Mouse (Mus musculus) liver, embryonic 16.5 days (tissue): ENCODE data around the gene Tax1bp3. TPM values are rescaled to one million over a fixed set of nuclear protein-coding genes. Genes with fewer than 3 reads are reported as not detected.

Source experiments
- ATAC-seq: fragments of 200-750 bp; cut with Nextera tagmentation; 2 replicates; pipeline ENCODE4 v1.8.0; 2017; ENCODE audit warnings: low read depth, mild to moderate bottlenecking, moderate number of reproducible peaks, moderate library complexity
- H3K27ac ChIP-seq: fragments of 300-500 bp; sonication (generic); 2 replicates; pipeline ENCODE4 v1.5.1; 2014; ENCODE audit warnings: mild to moderate bottlenecking, low read length
- H3K27me3 ChIP-seq: fragments of 300-500 bp; sonication (generic); 2 replicates; pipeline ENCODE4 v1.6.1; 2014; ENCODE audit warnings: low read depth, low read length, mixed read lengths; ENCODE audit not compliant: control insufficient read depth, insufficient read depth
- H3K36me3 ChIP-seq: fragments of 300-500 bp; sonication (generic); 2 replicates; pipeline ENCODE4 v1.6.1; 2014; ENCODE audit warnings: mild to moderate bottlenecking; ENCODE audit not compliant: control insufficient read depth, insufficient read depth
- H3K4me1 ChIP-seq: fragments of 300-500 bp; sonication (generic); 2 replicates; pipeline ENCODE4 v1.6.1; 2014; ENCODE audit warnings: low read depth, low read length, mixed read lengths; ENCODE audit not compliant: control insufficient read depth
- H3K4me2 ChIP-seq: fragments of 300-500 bp; sonication (generic); 2 replicates; pipeline ENCODE4 v1.6.1; 2014; ENCODE audit warnings: low read depth, low read length, mixed read lengths
- H3K4me3 ChIP-seq: fragments of 300-500 bp; sonication (generic); 2 replicates; pipeline ENCODE4 v1.5.1; 2014; ENCODE audit warnings: low read depth, mild to moderate bottlenecking, low read length
- H3K9ac ChIP-seq: fragments of 300-500 bp; sonication (generic); 2 replicates; pipeline ENCODE4 v1.6.1; 2014; ENCODE audit warnings: low read depth, low read length
- H3K9me3 ChIP-seq: fragments of 300-500 bp; sonication (generic); replicated peaks from 2 replicates; pipeline ENCODE4 v1.6.1; 2016; ENCODE audit warnings: low read length; ENCODE audit not compliant: control insufficient read depth
- WGBS: fragments of 180-500 bp; shearing (Covaris S2); extraction: QIAGEN DNeasy Blood & Tissue Kit; methylation state at CpG from one replicate; pipeline ENCODE4 v1.1.7; 2014; ENCODE audit not compliant: insufficient replicate concordance; 5-methylcytosine and 5-hydroxymethylcytosine counted together
- polyA plus RNA-seq: library from polyadenylated mRNA; unstranded; fragments of >200 nt; fragmentation: Nextera tagmentation; extraction: Ambion mirVana; gene quantifications from 2 replicates; pipeline ENCODE4 v1.2.1, GENCODE M21; 2015

Tax1bp3 gene
- polyA plus RNA-seq, 1 experiment from 2014 or later: 33.6 TPM

DNA sequence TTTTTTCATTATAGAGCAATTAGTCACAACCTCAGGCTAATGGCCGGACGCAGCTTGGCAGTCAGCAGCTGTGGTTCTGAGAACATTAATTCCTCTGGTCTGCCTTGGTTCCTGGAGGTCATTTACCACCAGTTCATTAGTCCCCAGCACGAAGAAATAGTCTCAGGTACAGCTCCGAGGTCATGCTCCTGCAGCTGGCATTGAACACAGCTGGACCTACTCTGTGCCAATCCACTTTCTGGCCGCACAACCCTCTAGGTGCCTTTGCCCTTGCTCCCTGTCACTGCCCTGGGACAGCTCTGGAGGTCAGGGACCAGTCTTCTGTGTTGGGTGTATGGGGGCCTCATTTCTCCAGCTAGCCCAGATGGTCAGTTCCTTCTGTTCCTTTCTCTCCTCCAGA lies 52.0 kb downstream of the Tax1bp3 start:
- no peaks in the 10 kb centered on the region for H3K36me3 ChIP-seq
- H3K4me1 ChIP-seq: no peaks in the 10 kb centered on the region
- WGBS: 54% methylated on average over 5 of the region's 5 CpGs
- no peak overlapping the region for H3K9ac ChIP-seq
- ATAC-seq: no peak
- H3K27me3 ChIP-seq: no peaks in the 10 kb centered on the region
- no peak overlapping the region for H3K4me2 ChIP-seq
- no peak overlapping the region for H3K27ac ChIP-seq
- no peaks in the 10 kb centered on the region for H3K9me3 ChIP-seq
- H3K4me3 ChIP-seq: no peak overlapping the region

- Histone ChIP-seq H3K36me3 (no peaks in the 10 kb centered on the region), H3K27me3 (no peaks in the 10 kb centered on the region), H3K27ac (no peak overlapping the region), H3K4me2 (no peak overlapping the region), H3K4me3 (no peak overlapping the region), H3K9me3 (no peaks in the 10 kb centered on the region), H3K9ac (no peak overlapping the region), H3K4me1 (no peaks in the 10 kb centered on the region)
- no peak for ATAC-seq
- 61% methylated on average over 5 of the region's 5 CpGs for WGBS
Observed at GRCm38 (mm10) chr11:73230081-73230480, 53.2 kb downstream of the Tax1bp3 start.

DNA sequence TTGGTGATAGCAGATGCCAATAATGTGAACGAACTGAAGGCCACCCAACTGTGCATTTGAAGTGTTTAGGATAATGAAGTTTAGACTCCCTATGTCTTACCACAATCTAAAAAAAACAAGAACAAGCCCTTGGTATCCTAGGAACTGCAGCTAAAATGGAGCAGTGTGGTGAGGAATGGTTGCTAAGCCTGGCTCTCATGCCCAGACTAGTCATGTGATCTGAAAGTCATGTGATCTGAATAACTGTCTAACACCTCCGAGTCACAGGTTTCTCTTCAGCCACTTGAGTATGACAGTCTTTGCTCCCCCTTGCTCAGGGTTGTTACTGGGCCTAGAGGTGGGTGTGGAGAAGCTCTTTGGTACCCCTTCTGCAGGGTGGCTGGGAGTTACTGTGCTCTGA lies 55.6 kb downstream of the Tax1bp3 start:
- H3K4me1 ChIP-seq: no peaks in the 10 kb centered on the region
- WGBS: 36% methylated on average over 2 of the region's 2 CpGs

More for the DNA sequence above, 55.6 kb downstream of the Tax1bp3 start:
- Histone ChIP-seq H3K4me2 (no peak overlapping the region), H3K27me3 (no peaks in the 10 kb centered on the region), H3K27ac (no peak overlapping the region), H3K36me3 (no peaks in the 10 kb centered on the region), H3K9me3 (no peaks in the 10 kb centered on the region), H3K9ac (no peak overlapping the region), H3K4me3 (no peak overlapping the region)
- ATAC-seq: no peak

Other genes starting within 250 kb of the Tax1bp3 start
- 10.8 and 13.1 TPM in 2 replicates for gene Atp2a3, start 215.9 kb upstream of the Tax1bp3 start, polyA plus RNA-seq
- gene P2rx1, start 178.0 kb upstream of the Tax1bp3 start, polyA plus RNA-seq: 5.5 and 6.6 TPM in 2 replicates
- gene Camkk1, start 158.1 kb upstream of the Tax1bp3 start, polyA plus RNA-seq: 0.76 and 0.86 TPM in 2 replicates
- gene Ncbp3, start 129.3 kb upstream of the Tax1bp3 start, polyA plus RNA-seq: 4.2 and 4.3 TPM in 2 replicates
- 0.26 and 0.34 TPM in 2 replicates for gene Itgae, start 86.5 kb upstream of the Tax1bp3 start, polyA plus RNA-seq
- gene Haspin, start 38.8 kb upstream of the Tax1bp3 start, polyA plus RNA-seq: 10.6 and 11.1 TPM in 2 replicates
- gene P2rx5, start 16.7 kb upstream of the Tax1bp3 start, polyA plus RNA-seq: 0.11 and 0.22 TPM in 2 replicates
- 69.5 and 72.1 TPM in 2 replicates for gene Emc6, start within 50 bp of the Tax1bp3 start, polyA plus RNA-seq
- 8.0 and 8.6 TPM in 2 replicates for gene Ctns, start 22.0 kb downstream of the Tax1bp3 start, polyA plus RNA-seq
- gene Shpk, start 22.4 kb downstream of the Tax1bp3 start, polyA plus RNA-seq: 3.0 and 4.4 TPM in 2 replicates
- 0.48 and 0.65 TPM in 2 replicates for gene Trpv1, start 57.2 kb downstream of the Tax1bp3 start, polyA plus RNA-seq
- 0.01 and 0.04 TPM in 2 replicates for gene Trpv3, start 90.3 kb downstream of the Tax1bp3 start, polyA plus RNA-seq
- gene Aspa, start 152.5 kb downstream of the Tax1bp3 start, polyA plus RNA-seq: 3.0 and 4.0 TPM in 2 replicates
- gene Gm49340, start 152.7 kb downstream of the Tax1bp3 start, polyA plus RNA-seq: not detected in 2 replicates
- 3.2 and 3.3 TPM in 2 replicates for gene Spata22, start 152.7 kb downstream of the Tax1bp3 start, polyA plus RNA-seq
- gene Olfr20, start 173.7 kb downstream of the Tax1bp3 start, polyA plus RNA-seq: 0.08 and 0.22 TPM in 2 replicates
- gene Olfr376, start 194.2 kb downstream of the Tax1bp3 start, polyA plus RNA-seq: not detected in 2 replicates
- gene Olfr1, start 222.5 kb downstream of the Tax1bp3 start, polyA plus RNA-seq: not detected in 2 replicates